Mouse (Mus musculus) heart, adult 2 months (tissue): ENCODE data around the gene Bcl2l13.

ENCODE experiments used
- CTCF ChIP-seq: fragments of 200-600 bp; IDR thresholded peaks from 2 replicates; pipeline ENCODE4 v1.8.1; 2022; ENCODE audit warnings: antibody characterized with exemption, mild to moderate bottlenecking, moderate library complexity
- EP300 ChIP-seq: fragments of 200-500 bp; IDR thresholded peaks from 2 replicates; pipeline ENCODE4 v1.6.1; 2011; ENCODE audit warnings: low read depth, low read length, control low read depth; ENCODE audit not compliant: insufficient read depth
- POLR2A ChIP-seq: fragments of 200-500 bp; IDR thresholded peaks from 2 replicates; pipeline ENCODE4 v1.6.1; 2011; ENCODE audit warnings: mild to moderate bottlenecking, low read depth, low read length, control low read depth; ENCODE audit not compliant: insufficient read depth

DNA sequence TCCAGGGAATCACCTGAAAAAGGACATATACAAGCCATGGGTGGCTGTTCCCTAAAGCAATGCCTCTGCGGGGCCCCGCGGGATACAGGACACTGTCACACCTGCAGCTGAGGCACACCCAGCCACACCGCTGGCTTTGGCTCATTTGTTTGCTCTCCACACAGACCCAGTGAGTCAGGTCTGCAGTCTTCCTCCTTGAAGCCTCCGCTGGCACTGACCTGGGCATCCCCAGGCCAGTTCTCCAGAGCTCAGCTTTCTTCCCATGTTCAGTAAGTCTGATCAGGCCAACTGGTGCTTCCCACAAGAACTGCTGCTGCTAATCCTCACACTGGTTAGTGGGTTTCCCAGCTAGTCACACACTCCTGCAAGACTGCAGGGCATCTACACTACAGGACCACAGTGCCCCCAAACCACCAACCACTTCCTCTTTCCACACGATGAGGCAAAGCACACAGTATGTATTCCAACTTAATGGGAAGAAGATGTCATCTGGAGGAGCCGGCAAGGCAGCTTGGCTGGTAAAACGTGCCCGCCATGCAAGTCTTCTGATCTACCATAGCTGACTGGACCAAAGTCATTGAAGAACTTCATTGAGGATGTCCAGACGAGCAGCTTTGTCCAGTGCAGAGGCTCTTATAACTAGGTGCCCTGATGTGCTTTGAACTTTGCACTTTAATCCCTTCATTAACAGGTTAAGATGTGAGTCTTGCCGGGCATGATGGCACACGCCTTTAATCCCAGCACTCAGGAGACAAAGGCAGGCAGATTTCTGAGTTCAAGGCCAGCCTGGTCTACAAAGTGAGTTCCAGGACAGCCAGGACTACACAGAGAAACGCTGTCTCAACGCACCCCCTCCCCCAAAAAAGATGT lies 66.0 kb downstream of the Bcl2l13 start:
- TF ChIP-seq CTCF, result no peak
- no peak for TF ChIP-seq POLR2A
- no peak for TF ChIP-seq EP300
